Mouse (Mus musculus): ENCODE measurements around the gene E030018B13Rik. TPM values are rescaled to one million over a fixed set of nuclear protein-coding genes. Genes with fewer than 3 reads are reported as not detected.

Gene E030018B13Rik
- total RNA-seq, 2 experiments from 2014 or later: not detected

- intact Hi-C loops (cut with DNase I): no loop called here
- DNase-seq (ENCODE audit: low spot score in 2 of 2): no peak
These were observed 35.6 kb downstream of the E030018B13Rik start for GRCm38 (mm10) chr7:63952077-63952898.

- no peak for DNase-seq (ENCODE audit: low spot score in 2 of 2)
- intact Hi-C loops (cut with DNase I): no loop called here
These were observed 38.8 kb downstream of the E030018B13Rik start for GRCm38 (mm10) chr7:63955440-63955839.

GRCm38 (mm10) chr7:63956138-63956823, 39.6 kb downstream of the E030018B13Rik start:
- intact Hi-C loops (cut with DNase I): no loop called here
- DNase-seq (ENCODE audit: low spot score in 2 of 2): no peak

GRCm38 (mm10) chr7:63956981-63957713, 40.5 kb downstream of the E030018B13Rik start:
- intact Hi-C loops (cut with DNase I): no loop called here
- peak; percentile 55 to 63 for DNase-seq (ENCODE audit: low spot score in 2 of 2)

- DNase-seq (ENCODE audit: low spot score in 2 of 2): no peak
- intact Hi-C loops (cut with DNase I): no loop called here
These were observed 41.4 kb downstream of the E030018B13Rik start for GRCm38 (mm10) chr7:63957872-63958640.

GRCm38 (mm10) chr7:63963632-63964031, 47.0 kb downstream of the E030018B13Rik start:
- DNase-seq (ENCODE audit: low spot score in 2 of 2): no peak
- intact Hi-C loops (cut with DNase I): no loop called here

- no peak for DNase-seq (ENCODE audit: low spot score in 2 of 2)
- intact Hi-C loops (cut with DNase I): no loop called here
These were observed 47.5 kb downstream of the E030018B13Rik start for GRCm38 (mm10) chr7:63964121-63964520.

GRCm38 (mm10) chr7:63965135-63965534, 48.5 kb downstream of the E030018B13Rik start:
- peak; percentile 42 to 64 for DNase-seq (ENCODE audit: low spot score in 2 of 2)
- intact Hi-C loops (cut with DNase I): no loop called here

- no peak for DNase-seq (ENCODE audit: low spot score in 2 of 2)
- intact Hi-C loops (cut with DNase I): no loop called here
These were observed 49.2 kb downstream of the E030018B13Rik start for GRCm38 (mm10) chr7:63965635-63966418.

GRCm38 (mm10) chr7:63969941-63970340, 53.3 kb downstream of the E030018B13Rik start:
- DNase-seq (ENCODE audit: low spot score in 2 of 2): no peak
- intact Hi-C loops (cut with DNase I): no loop called here

Other genes with a start within 250 kb of the E030018B13Rik start
- gene Klf13, start 22.1 kb downstream of the E030018B13Rik start, total RNA-seq (2021): 100 to 1,000 TPM; 168 to 175 TPM
- gene Trpm1, start 237.0 kb downstream of the E030018B13Rik start, total RNA-seq (2021): 1 to 10 TPM in 1 of 2 experiments, not detected in 1; 1.6 TPM